Mouse (Mus musculus): Measurements from ENCODE around the gene Polr2b. TPM values are rescaled to one million over a fixed set of nuclear protein-coding genes. Genes with fewer than 3 reads are reported as not detected.
A peak's percentile ranks its signal among the peaks of the same experiment; 100 is the strongest.

Polr2b gene
- polyA plus RNA-seq, 1 experiment from 2014 or later = 24.9 TPM

DNA sequence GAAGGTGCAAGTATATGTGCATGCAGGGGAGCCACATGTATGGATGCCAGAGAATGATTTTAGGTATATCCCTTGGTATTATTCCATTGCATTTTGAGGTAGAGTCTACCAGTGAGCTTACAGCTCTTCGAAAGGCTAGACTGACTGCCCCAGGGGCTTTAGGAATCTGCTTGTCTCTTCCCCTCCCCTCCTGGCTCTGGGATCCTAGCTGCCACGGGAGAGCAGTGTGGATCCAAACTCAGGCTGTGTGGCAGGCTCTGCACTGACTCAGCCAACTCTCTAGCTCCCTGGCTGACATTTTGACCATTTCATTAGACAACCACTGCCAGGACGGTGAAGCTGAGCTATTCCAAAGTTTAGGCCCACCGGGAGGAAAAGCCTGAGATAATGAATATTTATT lies 65.6 kb downstream of the Polr2b start:
- no peak for ATAC-seq (ENCODE audit: low read depth)
- no peak overlapping the region for H3K9ac ChIP-seq (ENCODE audit: low read depth, low read length)
- no peaks in the 10 kb centered on the region for H3K27me3 ChIP-seq (ENCODE audit: control insufficient read depth, insufficient read depth, low read depth, low read length)
- no peaks in the 10 kb centered on the region for H3K36me3 ChIP-seq (ENCODE audit: control insufficient read depth, insufficient read depth)
- no peak overlapping the region for H3K27ac ChIP-seq (ENCODE audit: low read length)
- H3K9me3 ChIP-seq (replicated peaks; ENCODE audit: control insufficient read depth, low read length) = no peaks in the 10 kb centered on the region
- H3K4me2 ChIP-seq (ENCODE audit: low read depth, low read length) = no peak overlapping the region
- 58% methylated on average over 4 of the region's 4 CpGs for WGBS (ENCODE audit: insufficient replicate concordance)
- H3K4me3 ChIP-seq (ENCODE audit: low read depth, low read length) = no peak overlapping the region
- no peaks in the 10 kb centered on the region; the same call in 1 of the 2 replicates for H3K4me1 ChIP-seq (ENCODE audit: control insufficient read depth, low read depth, low read length)

DNA sequence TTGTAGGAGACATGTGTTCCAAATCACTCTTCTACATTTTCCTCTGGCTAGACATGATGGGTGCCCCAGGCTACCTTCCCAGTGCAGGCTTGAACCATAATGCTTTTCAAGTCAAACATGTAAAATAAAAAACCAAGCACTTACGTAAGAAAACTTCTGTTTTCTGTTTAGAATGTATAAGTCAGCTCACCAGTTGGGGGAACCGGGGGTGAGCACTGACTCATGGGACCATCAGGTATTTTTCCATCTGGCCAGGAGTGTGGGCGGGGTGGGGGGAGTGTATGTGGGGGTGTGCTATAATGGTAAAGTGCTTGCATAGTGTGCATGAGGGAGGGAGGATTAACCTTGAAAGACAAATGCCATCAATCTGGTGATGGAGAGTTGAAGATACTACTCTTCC lies 68.1 kb downstream of the Polr2b start:
- no peak for ATAC-seq (ENCODE audit: low read depth)
- no peaks in the 10 kb centered on the region for H3K36me3 ChIP-seq (ENCODE audit: control insufficient read depth, insufficient read depth)
- 67% methylated on average over 3 of the region's 3 CpGs for WGBS (ENCODE audit: insufficient replicate concordance)
- H3K9ac ChIP-seq (ENCODE audit: low read depth, low read length) = no peak overlapping the region
- no peaks in the 10 kb centered on the region for H3K27me3 ChIP-seq (ENCODE audit: control insufficient read depth, insufficient read depth, low read depth, low read length)
- no peaks in the 10 kb centered on the region for H3K9me3 ChIP-seq (replicated peaks; ENCODE audit: control insufficient read depth, low read length)
- no peak overlapping the region for H3K27ac ChIP-seq (ENCODE audit: low read length)
- H3K4me3 ChIP-seq (ENCODE audit: low read depth, low read length) = no peak overlapping the region
- H3K4me2 ChIP-seq (ENCODE audit: low read depth, low read length) = no peak overlapping the region
- H3K4me1 ChIP-seq (ENCODE audit: control insufficient read depth, low read depth, low read length) = no peaks in the 10 kb centered on the region

DNA sequence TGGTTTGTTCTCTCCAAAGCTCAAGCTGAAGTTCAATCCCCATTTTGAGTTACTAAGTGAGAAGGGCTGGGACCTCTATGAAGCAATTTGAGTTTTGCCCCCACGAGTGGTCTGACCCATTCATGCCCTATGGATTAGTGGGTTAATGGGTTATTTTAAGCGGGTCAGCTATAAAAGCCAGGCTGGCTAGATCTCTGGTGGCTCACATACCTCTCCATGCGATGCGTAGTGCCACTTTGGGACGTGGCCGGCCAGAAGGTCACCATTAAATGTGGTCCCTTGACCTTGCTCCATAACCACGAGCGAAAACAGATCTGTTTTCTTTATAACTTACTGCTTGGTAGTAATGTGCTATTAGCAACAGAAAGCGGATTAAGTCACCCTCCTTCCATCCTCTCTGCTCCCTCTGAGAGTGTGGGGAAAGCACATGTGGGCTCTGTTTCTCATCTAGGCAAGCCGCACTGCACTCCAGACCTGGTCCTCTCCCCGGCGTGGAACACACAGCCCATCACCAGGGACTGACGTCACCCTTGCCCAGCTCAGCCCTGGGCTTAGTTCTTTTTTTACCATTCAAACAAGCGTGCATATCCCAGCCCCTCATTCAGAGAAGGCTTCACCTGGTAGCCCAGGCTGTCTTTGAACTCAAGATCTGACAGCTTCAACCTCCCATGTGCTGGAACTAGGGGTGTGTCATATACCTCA lies 69.6 kb downstream of the Polr2b start:
- Histone ChIP-seq H3K4me1 (ENCODE audit: control insufficient read depth, low read depth, low read length) (peaks cover 5% of the 10 kb centered on the region), H3K4me3 (ENCODE audit: low read depth, low read length) (no peak overlapping the region), H3K9me3 (replicated peaks; ENCODE audit: control insufficient read depth, low read length) (no peaks in the 10 kb centered on the region), H3K36me3 (ENCODE audit: control insufficient read depth, insufficient read depth) (no peaks in the 10 kb centered on the region), H3K4me2 (ENCODE audit: low read depth, low read length) (no peak overlapping the region), H3K27me3 (ENCODE audit: control insufficient read depth, insufficient read depth, low read depth, low read length) (no peaks in the 10 kb centered on the region), H3K9ac (ENCODE audit: low read depth, low read length) (no peak overlapping the region), H3K27ac (ENCODE audit: low read length) (no peak overlapping the region)
- no peak for ATAC-seq (ENCODE audit: low read depth)
- 71% methylated on average over 14 of the region's 14 CpGs for WGBS (ENCODE audit: insufficient replicate concordance)

DNA sequence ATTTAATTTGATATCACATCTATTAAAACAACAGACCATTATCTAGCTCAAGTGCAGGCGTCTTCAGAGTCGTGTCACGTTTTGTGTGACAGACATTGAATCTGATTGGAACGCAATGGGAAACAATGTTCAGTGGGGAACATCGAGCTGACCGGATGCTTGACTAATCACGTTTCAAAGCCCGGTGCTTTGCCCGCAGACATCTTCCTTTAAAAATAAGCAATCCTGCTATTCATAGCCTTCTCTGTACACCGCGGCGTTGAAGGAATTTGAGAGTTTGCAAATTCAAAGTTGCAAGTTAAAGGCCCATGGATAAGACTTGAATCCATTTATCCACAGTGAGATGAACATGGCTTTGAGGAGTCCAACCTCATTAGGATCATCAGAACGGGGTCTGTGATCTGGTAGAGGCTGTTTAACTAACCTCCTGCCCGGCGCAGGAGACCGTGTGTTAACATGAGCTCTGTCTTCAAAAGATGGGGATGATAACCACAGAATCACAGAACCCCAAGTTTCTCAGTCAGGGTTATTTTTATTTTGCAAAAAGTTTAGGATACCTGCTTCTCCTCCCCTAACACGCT lies 70.5 kb downstream of the Polr2b start:
- H3K4me3 ChIP-seq (ENCODE audit: low read depth, low read length) = no peak overlapping the region
- H3K27me3 ChIP-seq (ENCODE audit: control insufficient read depth, insufficient read depth, low read depth, low read length) = no peaks in the 10 kb centered on the region
- H3K9me3 ChIP-seq (replicated peaks; ENCODE audit: control insufficient read depth, low read length) = no peaks in the 10 kb centered on the region
- no peaks in the 10 kb centered on the region for H3K36me3 ChIP-seq (ENCODE audit: control insufficient read depth, insufficient read depth)
- peaks cover 5% of the 10 kb centered on the region for H3K4me1 ChIP-seq (ENCODE audit: control insufficient read depth, low read depth, low read length)
- no peak overlapping the region for H3K27ac ChIP-seq (ENCODE audit: low read length)
- ATAC-seq (ENCODE audit: low read depth) = no peak
- 68% methylated on average over 17 of the region's 17 CpGs for WGBS (ENCODE audit: insufficient replicate concordance)
- H3K4me2 ChIP-seq (ENCODE audit: low read depth, low read length) = no peak overlapping the region
- no peak overlapping the region for H3K9ac ChIP-seq (ENCODE audit: low read depth, low read length)

DNA sequence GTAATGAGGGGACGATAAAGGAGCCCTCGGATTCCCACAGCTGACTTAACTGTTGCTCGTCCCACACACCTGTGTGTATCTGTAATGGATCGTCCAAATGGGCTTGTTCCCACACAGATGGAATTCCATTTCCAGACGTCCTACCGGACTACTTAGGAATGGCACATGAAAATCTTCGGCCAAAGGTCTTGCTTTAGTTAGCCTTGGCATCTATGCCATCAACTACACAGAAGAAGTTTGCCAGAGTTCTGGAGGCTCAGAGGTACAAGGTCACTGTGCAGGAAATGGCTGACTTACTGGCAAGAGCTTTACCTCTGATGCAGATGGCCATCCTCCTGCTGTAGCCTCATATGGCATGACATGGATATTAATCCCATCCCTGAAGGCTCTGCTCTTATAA lies 71.3 kb downstream of the Polr2b start:
- no peak overlapping the region for H3K9ac ChIP-seq (ENCODE audit: low read depth, low read length)
- ATAC-seq (ENCODE audit: low read depth) = no peak
- 68% methylated on average over 7 of the region's 7 CpGs for WGBS (ENCODE audit: insufficient replicate concordance)

DNA sequence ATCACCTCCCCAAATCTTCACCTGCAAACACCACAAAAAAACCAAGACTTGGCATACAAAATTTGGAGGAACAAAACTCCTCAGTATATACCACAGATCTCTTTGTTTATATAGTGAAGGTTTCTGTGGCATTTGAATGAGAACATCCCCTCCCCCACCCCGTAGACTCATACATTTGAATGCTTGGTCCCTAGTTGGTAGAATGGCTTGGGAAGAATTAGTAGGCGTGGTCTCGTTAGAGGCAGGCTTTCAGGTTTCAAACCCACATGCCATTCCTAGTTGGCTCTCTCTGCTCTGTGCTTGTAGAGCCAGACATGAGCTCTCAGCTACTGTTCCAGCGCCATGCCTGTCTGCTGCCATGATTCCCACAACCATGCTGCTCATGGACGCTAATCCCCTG lies 71.7 kb downstream of the Polr2b start:
- Histone ChIP-seq H3K4me2 (ENCODE audit: low read depth, low read length) (no peak overlapping the region), H3K4me3 (ENCODE audit: low read depth, low read length) (no peak overlapping the region), H3K9me3 (replicated peaks; ENCODE audit: control insufficient read depth, low read length) (no peaks in the 10 kb centered on the region), H3K27me3 (ENCODE audit: control insufficient read depth, insufficient read depth, low read depth, low read length) (no peaks in the 10 kb centered on the region), H3K36me3 (ENCODE audit: control insufficient read depth, insufficient read depth) (no peaks in the 10 kb centered on the region), H3K4me1 (ENCODE audit: control insufficient read depth, low read depth, low read length) (peaks cover 5% of the 10 kb centered on the region), H3K27ac (ENCODE audit: low read length) (no peak overlapping the region), H3K9ac (ENCODE audit: low read depth, low read length) (no peak overlapping the region)
- 58% methylated on average over 5 of the region's 5 CpGs for WGBS (ENCODE audit: insufficient replicate concordance)
- ATAC-seq (ENCODE audit: low read depth) = no peak

More for the DNA sequence above, 71.3 kb downstream of the Polr2b start:
- Histone ChIP-seq H3K4me2 (ENCODE audit: low read depth, low read length) (no peak overlapping the region), H3K27ac (ENCODE audit: low read length) (no peak overlapping the region), H3K4me3 (ENCODE audit: low read depth, low read length) (no peak overlapping the region), H3K36me3 (ENCODE audit: control insufficient read depth, insufficient read depth) (no peaks in the 10 kb centered on the region), H3K27me3 (ENCODE audit: control insufficient read depth, insufficient read depth, low read depth, low read length) (no peaks in the 10 kb centered on the region), H3K4me1 (ENCODE audit: control insufficient read depth, low read depth, low read length) (peaks cover 5% of the 10 kb centered on the region), H3K9me3 (replicated peaks; ENCODE audit: control insufficient read depth, low read length) (no peaks in the 10 kb centered on the region)

DNA sequence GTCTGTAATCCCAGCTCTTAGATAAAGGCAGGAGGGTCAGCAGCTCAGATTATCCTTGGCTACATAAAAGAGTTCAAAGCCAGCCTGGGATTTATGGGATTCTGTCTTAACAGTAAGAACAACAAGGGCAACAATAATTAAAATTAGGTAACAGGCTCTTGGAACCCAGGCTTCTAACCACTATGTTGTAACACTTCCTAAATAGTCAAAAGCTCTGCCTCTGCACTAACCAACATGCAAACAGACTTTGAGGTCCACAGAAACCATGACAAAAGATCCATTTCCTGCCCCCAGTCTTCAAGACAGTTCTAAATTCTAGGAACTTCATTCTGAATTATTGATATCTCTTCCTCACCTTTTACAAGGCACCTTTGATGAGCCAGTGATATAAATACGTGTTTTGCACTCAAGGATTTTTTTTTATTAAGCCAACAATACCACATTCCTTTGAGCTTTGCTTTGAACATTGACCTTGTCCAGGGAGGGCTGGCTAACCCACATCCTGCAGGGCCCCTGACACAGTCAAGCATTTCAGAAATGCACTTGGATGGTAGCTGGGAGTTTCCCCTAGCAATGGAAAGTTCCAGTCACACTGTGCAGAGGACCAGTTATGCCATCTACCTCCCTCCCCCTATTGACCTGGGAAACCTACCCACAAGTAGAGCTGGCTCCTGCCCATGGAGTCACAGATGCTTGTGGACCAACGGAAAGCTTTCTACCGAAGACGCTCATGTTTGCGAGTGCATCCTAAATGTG lies 74.0 kb downstream of the Polr2b start:
- WGBS (ENCODE audit: insufficient replicate concordance) = 73% methylated on average over 5 of the region's 5 CpGs
- no peaks in the 10 kb centered on the region for H3K27me3 ChIP-seq (ENCODE audit: control insufficient read depth, insufficient read depth, low read depth, low read length)
- no peak for ATAC-seq (ENCODE audit: low read depth)
- H3K9ac ChIP-seq (ENCODE audit: low read depth, low read length) = no peak overlapping the region
- H3K36me3 ChIP-seq (ENCODE audit: control insufficient read depth, insufficient read depth) = no peaks in the 10 kb centered on the region
- H3K4me3 ChIP-seq (ENCODE audit: low read depth, low read length) = no peak overlapping the region
- H3K9me3 ChIP-seq (replicated peaks; ENCODE audit: control insufficient read depth, low read length) = no peaks in the 10 kb centered on the region
- H3K4me2 ChIP-seq (ENCODE audit: low read depth, low read length) = no peak overlapping the region
- peaks cover 5% of the 10 kb centered on the region for H3K4me1 ChIP-seq (ENCODE audit: control insufficient read depth, low read depth, low read length)
- H3K27ac ChIP-seq (ENCODE audit: low read length) = 0 out of 2 replicates have a peak overlapping the region, but pooled peaks have one; percentile 11

DNA sequence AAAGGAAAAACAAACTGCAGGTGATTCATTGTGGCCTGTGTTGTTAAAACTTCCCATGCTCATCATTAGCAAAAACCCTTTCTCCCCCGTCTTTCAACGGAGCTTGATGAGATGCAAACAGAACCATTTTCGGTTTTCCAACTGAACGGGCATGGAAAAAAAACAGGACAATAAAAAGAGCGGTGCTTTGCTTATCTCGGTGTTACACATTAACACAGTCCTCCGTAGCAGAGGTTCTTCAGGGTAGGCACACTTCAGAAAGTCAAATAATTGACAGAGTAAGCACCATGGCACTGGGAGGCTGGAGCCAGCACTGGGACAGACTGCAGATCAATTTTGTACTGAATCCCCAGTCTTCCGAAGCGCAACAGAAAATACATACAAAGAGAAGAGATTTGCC lies 74.8 kb downstream of the Polr2b start:
- 42% methylated on average over 9 of the region's 9 CpGs for WGBS (ENCODE audit: insufficient replicate concordance)
- Histone ChIP-seq H3K27me3 (ENCODE audit: control insufficient read depth, insufficient read depth, low read depth, low read length) (no peaks in the 10 kb centered on the region), H3K4me2 (ENCODE audit: low read depth, low read length) (0 out of 2 replicates have a peak overlapping the region, but pooled peaks have one; percentile 6), H3K27ac (ENCODE audit: low read length) (no peak overlapping the region), H3K4me3 (ENCODE audit: low read depth, low read length) (no peak overlapping the region), H3K9ac (ENCODE audit: low read depth, low read length) (no peak overlapping the region), H3K36me3 (ENCODE audit: control insufficient read depth, insufficient read depth) (no peaks in the 10 kb centered on the region), H3K4me1 (ENCODE audit: control insufficient read depth, low read depth, low read length) (peaks cover 5% of the 10 kb centered on the region), H3K9me3 (replicated peaks; ENCODE audit: control insufficient read depth, low read length) (no peaks in the 10 kb centered on the region)
- no peak for ATAC-seq (ENCODE audit: low read depth)

DNA sequence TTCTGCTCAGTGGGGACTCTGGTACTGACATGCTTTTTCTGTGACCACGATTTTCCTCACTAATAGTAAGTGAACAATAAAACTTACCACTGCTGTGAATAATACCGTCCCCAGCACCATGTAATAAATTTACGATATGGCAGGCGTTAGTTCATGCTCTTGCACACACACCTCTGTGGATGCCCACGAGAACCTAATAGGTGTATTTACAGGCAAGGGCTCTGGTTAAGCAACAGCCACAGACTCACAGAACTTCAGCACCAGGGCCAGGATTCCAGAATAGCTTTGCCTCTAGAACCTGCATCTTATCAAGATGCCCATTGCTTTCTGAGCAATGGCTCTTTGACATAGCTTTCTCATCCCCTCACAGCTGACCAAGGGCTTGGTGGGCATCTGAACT lies 75.3 kb downstream of the Polr2b start:
- ATAC-seq (ENCODE audit: low read depth) = no peak
- peaks cover 5% of the 10 kb centered on the region for H3K4me1 ChIP-seq (ENCODE audit: control insufficient read depth, low read depth, low read length)
- 49% methylated on average over 5 of the region's 5 CpGs for WGBS (ENCODE audit: insufficient replicate concordance)

More for the DNA sequence above, 75.3 kb downstream of the Polr2b start:
- H3K36me3 ChIP-seq (ENCODE audit: control insufficient read depth, insufficient read depth) = no peaks in the 10 kb centered on the region
- no peak overlapping the region for H3K4me3 ChIP-seq (ENCODE audit: low read depth, low read length)
- no peaks in the 10 kb centered on the region for H3K27me3 ChIP-seq (ENCODE audit: control insufficient read depth, insufficient read depth, low read depth, low read length)
- H3K4me2 ChIP-seq (ENCODE audit: low read depth, low read length) = 0 out of 2 replicates have a peak overlapping the region, but pooled peaks have one; percentile 6
- H3K27ac ChIP-seq (ENCODE audit: low read length) = no peak overlapping the region
- H3K9me3 ChIP-seq (replicated peaks; ENCODE audit: control insufficient read depth, low read length) = no peaks in the 10 kb centered on the region
- no peak overlapping the region for H3K9ac ChIP-seq (ENCODE audit: low read depth, low read length)
